Mouse (Mus musculus) small intestine, adult 2 months (tissue): ENCODE data around the gene Clec16a.

Experiments used
- CTCF ChIP-seq: fragments of 200-500 bp; IDR thresholded peaks from 2 replicates; pipeline ENCODE4 v1.5.1; 2012; ENCODE audit warnings: low read depth, mild to moderate bottlenecking, control low read depth, inconsistent platforms, low read length, moderate library complexity, mixed read lengths; ENCODE audit not compliant: insufficient replicate concordance, insufficient read length; ENCODE audit errors: extremely low read depth
- POLR2A ChIP-seq: fragments of 200-500 bp; IDR thresholded peaks from 2 replicates; pipeline ENCODE4 v1.6.1; 2012; ENCODE audit warnings: low read depth, mild to moderate bottlenecking, control low read depth, inconsistent platforms, low read length, moderate library complexity

- TF ChIP-seq CTCF = no peak
- no peak for TF ChIP-seq POLR2A
These were observed 170.1 kb downstream of the Clec16a start for GRCm38 (mm10) chr16:10715211-10715610.
